Mouse (Mus musculus) spleen, adult 2 months (tissue): ENCODE data around the gene Meis2.

ENCODE experiments used
- CTCF ChIP-seq: fragments of 200-500 bp; IDR thresholded peaks from 2 replicates; pipeline ENCODE4 v1.5.1; 2011; ENCODE audit warnings: mild to moderate bottlenecking, inconsistent platforms; ENCODE audit not compliant: insufficient read depth, insufficient read length, insufficient replicate concordance; ENCODE audit errors: extremely low read depth
- POLR2A ChIP-seq: fragments of 200-500 bp; IDR thresholded peaks from 2 replicates; pipeline ENCODE4 v1.6.1; 2011; ENCODE audit warnings: low read depth, low read length, inconsistent platforms

GRCm38 (mm10) chr2:116053931-116054330 is 11.7 kb downstream of the Meis2 start:
- TF ChIP-seq POLR2A: no peak
- no peak for TF ChIP-seq CTCF
